Mouse (Mus musculus) ES-E14 (cell line): Measurements from ENCODE around the gene Mafb. TPM values are rescaled to one million over a fixed set of nuclear protein-coding genes. Genes with fewer than 3 reads are reported as not detected.

Experiments
- DNase-seq: peaks from one replicate; pipeline ENCODE4 v3.0.0-alpha.2; 2013; ENCODE audit warnings: low read depth, low spot score
- H3K27ac ChIP-seq: 2 replicates; pipeline ENCODE4 v1.5.1; 2012; ENCODE audit warnings: low read depth, mild to moderate bottlenecking, low read length, moderate library complexity, mixed read lengths; ENCODE audit not compliant: poor library complexity, insufficient read depth, severe bottlenecking
- H3K36me3 ChIP-seq: 2 replicates; pipeline ENCODE4 v1.6.1; 2012; ENCODE audit warnings: mild to moderate bottlenecking, low read length, moderate library complexity, mixed read lengths; ENCODE audit not compliant: control insufficient read depth, poor library complexity, insufficient read depth, severe bottlenecking
- H3K4me1 ChIP-seq, 2 experiments: fragments of 150-350 bp in 1 of 2; sonication (generic) in 1 of 2; 2 replicates each; pipeline ENCODE4 v1.6.1; 2012; ENCODE audit warnings: low read length in 2 of 2, mild to moderate bottlenecking in 1 of 2, mixed read lengths in 1 of 2; ENCODE audit not compliant: control insufficient read depth in 2 of 2, insufficient read depth in 2 of 2, poor library complexity in 1 of 2
- H3K4me3 ChIP-seq, 2 experiments: fragments of 150-350 bp in 1 of 2; sonication (generic) in 1 of 2; 2 replicates each; pipeline ENCODE4 v1.5.1; 2012; ENCODE audit warnings: low read length in 2 of 2, low read depth in 1 of 2, mild to moderate bottlenecking in 1 of 2, mixed read lengths in 1 of 2; ENCODE audit not compliant: insufficient read depth in 1 of 2, poor library complexity in 1 of 2, severe bottlenecking in 1 of 2
- H3K9ac ChIP-seq: 2 replicates; pipeline ENCODE4 v1.6.1; 2012; ENCODE audit warnings: low read depth, mild to moderate bottlenecking, low read length, mixed read lengths; ENCODE audit not compliant: poor library complexity, insufficient read depth, severe bottlenecking
- H3K9me3 ChIP-seq: fragments of 150-350 bp; sonication (generic); 2 replicates; pipeline ENCODE4 v1.6.1; 2012; ENCODE audit warnings: low read depth, mild to moderate bottlenecking, low read length; ENCODE audit not compliant: control insufficient read depth, insufficient read depth
- CHD2 ChIP-seq: IDR thresholded peaks from 2 replicates; pipeline ENCODE4 v1.6.1; 2014; ENCODE audit warnings: mild to moderate bottlenecking, low read depth, low read length, inconsistent platforms
- HCFC1 ChIP-seq: IDR thresholded peaks from 2 replicates; pipeline ENCODE4 v1.6.1; 2012; ENCODE audit warnings: low read length, inconsistent platforms, borderline replicate concordance; ENCODE audit not compliant: insufficient read depth
- MAFK ChIP-seq: IDR thresholded peaks from 2 replicates; pipeline ENCODE4 v1.6.1; 2014; ENCODE audit warnings: mild to moderate bottlenecking, low read depth, low read length, inconsistent platforms; ENCODE audit not compliant: insufficient read depth
- ZC3H11A ChIP-seq: IDR thresholded peaks from 2 replicates; pipeline ENCODE4 v1.6.1; 2012; ENCODE audit warnings: low read depth, mild to moderate bottlenecking, inconsistent platforms, low read length, borderline replicate concordance
- ZNF384 ChIP-seq: IDR thresholded peaks from 2 replicates; pipeline ENCODE4 v1.6.1; 2012; ENCODE audit warnings: low read depth, low read length, inconsistent platforms
- in situ Hi-C, 2 experiments: fragments of 600-800 bp; cut with MboI; formaldehyde crosslinking; loops; one replicate each; pipeline ENCODE4 v1.15.1; 2025; ENCODE audit warnings: low sequenced_read_pairs in 2 of 2, inconsistent platforms in 1 of 2; ENCODE audit not compliant: unreplicated experiment in 2 of 2
- total RNA-seq: library from RNA; depleted of rRNA; stranded (reverse); fragments of 300-350 nt; gene quantifications from 2 replicates; pipeline ENCODE4 v1.2.3, GENCODE M21; 2012

Gene Mafb
- total RNA-seq, 1 experiment: 0.45 TPM

GRCm38 (mm10) chr2:160349578-160349977, 17.3 kb downstream of the Mafb start:
- H3K9me3 ChIP-seq: no peaks in the 10 kb centered on the region
- H3K4me1 ChIP-seq: peaks cover 1 to 35% of the 10 kb centered on the region in 2 experiments; a peak in 2 of 4 replicates
- no peak overlapping the region for H3K9ac ChIP-seq
- in situ Hi-C loops: no loop called here
- no peak for DNase-seq
- no peak for TF ChIP-seq ZC3H11A
- no peak for TF ChIP-seq CHD2
- no peak for TF ChIP-seq ZNF384
- no peak for TF ChIP-seq HCFC1
- no peak for TF ChIP-seq MAFK
- H3K4me3 ChIP-seq: no peak overlapping the region
- no peak overlapping the region; the same call in 1 of the 2 replicates for H3K27ac ChIP-seq
- no peaks in the 10 kb centered on the region for H3K36me3 ChIP-seq

GRCm38 (mm10) chr2:160348796-160349195, 18.1 kb downstream of the Mafb start:
- H3K36me3 ChIP-seq: no peaks in the 10 kb centered on the region
- H3K4me1 ChIP-seq: peaks cover 1 to 34% of the 10 kb centered on the region in 2 experiments; a peak in 2 of 4 replicates
- in situ Hi-C loops: no loop called here
- no peaks in the 10 kb centered on the region for H3K9me3 ChIP-seq
- DNase-seq: no peak
- TF ChIP-seq HCFC1 (no peak), ZC3H11A (no peak), CHD2 (no peak), MAFK (no peak), ZNF384 (no peak)
- H3K4me3 ChIP-seq: peak overlapping the region in 1 of 2 experiments; percentile 5; a peak in 1 of 4 replicates
- H3K9ac ChIP-seq: no peak overlapping the region
- H3K27ac ChIP-seq: no peak overlapping the region

- no peak overlapping the region for H3K9ac ChIP-seq
- no peaks in the 10 kb centered on the region for H3K9me3 ChIP-seq
- no peak for DNase-seq
- in situ Hi-C loops: no loop called here
- no peak overlapping the region for H3K27ac ChIP-seq
- H3K4me1 ChIP-seq: peaks cover 1 to 33% of the 10 kb centered on the region in 2 experiments; a peak in 2 of 4 replicates
- TF ChIP-seq ZC3H11A (no peak), CHD2 (no peak), MAFK (no peak), HCFC1 (no peak), ZNF384 (no peak)
- no peaks in the 10 kb centered on the region for H3K36me3 ChIP-seq
- H3K4me3 ChIP-seq: no peak overlapping the region
Observed at GRCm38 (mm10) chr2:160348072-160348604, 18.7 kb downstream of the Mafb start.

- H3K36me3 ChIP-seq: no peaks in the 10 kb centered on the region
- H3K4me1 ChIP-seq: peaks cover 1 to 19% of the 10 kb centered on the region in 2 experiments; a peak in 2 of 4 replicates
- DNase-seq: no peak
- H3K9ac ChIP-seq: no peak overlapping the region
- no peak overlapping the region for H3K4me3 ChIP-seq
- H3K9me3 ChIP-seq: no peaks in the 10 kb centered on the region
- TF ChIP-seq HCFC1 (no peak), ZC3H11A (no peak), CHD2 (no peak), MAFK (no peak), ZNF384 (no peak)
- no peak overlapping the region for H3K27ac ChIP-seq
- in situ Hi-C loops: no loop called here
Observed at GRCm38 (mm10) chr2:160345644-160346043, 21.2 kb downstream of the Mafb start.

GRCm38 (mm10) chr2:160340121-160340520, 26.7 kb downstream of the Mafb start:
- Histone ChIP-seq H3K9me3 (no peaks in the 10 kb centered on the region), H3K4me3 (no peak overlapping the region), H3K9ac (no peak overlapping the region), H3K4me1 (no peaks in the 10 kb centered on the region), H3K27ac (no peak overlapping the region), H3K36me3 (no peaks in the 10 kb centered on the region)
- DNase-seq: no peak
- TF ChIP-seq MAFK (no peak), ZNF384 (no peak), HCFC1 (no peak)
- in situ Hi-C loops: no loop called here
